12 mouse cellular contexts compared by ENCODE assay signal in genomic region chr9:55139958-55140357, GRCm38 (mm10). TPM values are rescaled to one million over a fixed set of nuclear protein-coding genes. Genes with fewer than 3 reads are reported as not detected.
DNase-seq lines count a peak whose midpoint lies in the region; ATAC-seq and TF ChIP-seq lines count a peak whose summit lies in the region.
"Had no signal": no experiment of that assay in that cellular context is flagged by ENCODE, and none has a peak within 500 bp of the region (broad histone marks: within the 10 kb centered on the region; RNA-seq: fewer than 3 reads in every experiment).

No protein-coding gene starts in this region.

- no peak overlapping the region for H3K4me3 ChIP-seq in heart, embryonic 10.5 days
- H3K4me3 ChIP-seq in liver, postnatal 0 days (ENCODE audit: low read depth, low read length): no peak overlapping the region
- H3K4me3 ChIP-seq in liver, embryonic 12.5 days: no peak overlapping the region
- H3K4me3 ChIP-seq: embryonic facial prominence, embryonic 15.5 days had no signal

- no peak overlapping the region for H3K4me2 ChIP-seq in liver, postnatal 0 days (ENCODE audit: low read depth, low read length)
- H3K4me2 ChIP-seq in liver, embryonic 12.5 days: no peak overlapping the region
- H3K4me2 ChIP-seq: embryonic facial prominence, embryonic 15.5 days; liver, embryonic 11.5 days had no signal

- peak; percentile 39; the same call in 1 of the 2 replicates for TF ChIP-seq CTCF in liver, postnatal 0 days (IDR thresholded peaks at IDR 0.05; ENCODE audit: low read depth)

- DNase-seq in heart, adult 8-10 months (ENCODE audit: low spot score): peak; percentile 27
- no peak for DNase-seq in heart, embryonic 10.5 days (ENCODE audit: low spot score)
- DNase-seq in liver, postnatal 0 days: no peak
- DNase-seq in heart, postnatal 10 days: peak; percentile 57 to 65
- peak; percentile 26 for DNase-seq in retina, postnatal 1 day
- no peak for DNase-seq in T-cell, adult 2 months (ENCODE audit: low spot score)
- no peak for DNase-seq in cerebellum, postnatal 4 days (ENCODE audit: low spot score in 2 of 2)
- DNase-seq: gastrocnemius, postnatal 25 days had no signal

- no peak for ATAC-seq in liver, postnatal 0 days
- ATAC-seq in liver, embryonic 12.5 days: no peak
- ATAC-seq: intestine, embryonic 16.5 days had no signal

- no peaks in the 10 kb centered on the region for H3K9me3 ChIP-seq in heart, embryonic 10.5 days
- H3K9me3 ChIP-seq in liver, postnatal 0 days (ENCODE audit: low read length): no peaks in the 10 kb centered on the region
- H3K9me3 ChIP-seq in liver, embryonic 12.5 days (replicated peaks): no peaks in the 10 kb centered on the region
- H3K9me3 ChIP-seq: embryonic facial prominence, embryonic 15.5 days had no signal

- no peak for TF ChIP-seq EP300 in liver, postnatal 0 days (IDR thresholded peaks at IDR 0.05; ENCODE audit: low read depth)

- H3K27me3 ChIP-seq in heart, embryonic 10.5 days (ENCODE audit: insufficient read depth, poor library complexity, severe bottlenecking): no peaks in the 10 kb centered on the region
- H3K27me3 ChIP-seq in liver, postnatal 0 days (ENCODE audit: insufficient read depth, low read length): no peaks in the 10 kb centered on the region
- H3K27me3 ChIP-seq in liver, embryonic 12.5 days (replicated peaks): no peaks in the 10 kb centered on the region
- H3K27me3 ChIP-seq: embryonic facial prominence, embryonic 15.5 days had no signal

- no peaks in the 10 kb centered on the region for H3K36me3 ChIP-seq in heart, embryonic 10.5 days
- H3K36me3 ChIP-seq in liver, postnatal 0 days (replicated peaks; ENCODE audit: insufficient read depth, low read length): no peaks in the 10 kb centered on the region
- no peaks in the 10 kb centered on the region for H3K36me3 ChIP-seq in liver, embryonic 12.5 days
- H3K36me3 ChIP-seq: embryonic facial prominence, embryonic 15.5 days had no signal

- peaks cover 16% of the 10 kb centered on the region for H3K4me1 ChIP-seq in heart, embryonic 10.5 days
- no peaks in the 10 kb centered on the region for H3K4me1 ChIP-seq in liver, postnatal 0 days (ENCODE audit: insufficient read depth)
- H3K4me1 ChIP-seq in liver, embryonic 12.5 days: peaks cover 7% of the 10 kb centered on the region; the same call in 1 of the 2 replicates
- H3K4me1 ChIP-seq: embryonic facial prominence, embryonic 15.5 days had no signal

- no peak overlapping the region for H3K9ac ChIP-seq in liver, postnatal 0 days (replicated peaks)
- H3K9ac ChIP-seq in liver, embryonic 12.5 days: no peak overlapping the region
- H3K9ac ChIP-seq: embryonic facial prominence, embryonic 15.5 days had no signal

- 76% methylated on average over 5 of the region's 5 CpGs for WGBS in heart, embryonic 10.5 days
- 69% methylated on average over 5 of the region's 5 CpGs for WGBS in liver, postnatal 0 days (ENCODE audit: insufficient replicate concordance)
- 70% methylated on average over 5 of the region's 5 CpGs for WGBS in liver, embryonic 12.5 days (ENCODE audit: insufficient replicate concordance)

- H3K27ac ChIP-seq in heart, embryonic 10.5 days: no peak overlapping the region
- no peak overlapping the region for H3K27ac ChIP-seq in liver, postnatal 0 days (ENCODE audit: low read depth)
- no peak overlapping the region for H3K27ac ChIP-seq in liver, embryonic 12.5 days
- H3K27ac ChIP-seq: embryonic facial prominence, embryonic 15.5 days had no signal

- intact Hi-C loops in heart, postnatal 10 days (cut with DNase I): loop anchor here (5.0 kb wide), 1 partner anchor 172 kb away; no protein-coding TSS in a partner anchor

RNA-seq across cellular contexts. Expression of gene Ube2q2, which starts 8.7 kb away (rescaled TPM):
- total RNA-seq in heart, adult 8-10 months (2022): 10 to 100 TPM; 27.6 to 29.7 (median 28.3) TPM
- polyA plus RNA-seq in heart, embryonic 10.5 days (2016; fragmentation: Nextera tagmentation; extraction: Ambion mirVana): 31.3 and 32.3 TPM in 2 replicates
- polyA plus RNA-seq in liver, postnatal 0 days (2015; fragmentation: Nextera tagmentation; extraction: Ambion mirVana): 7.7 and 8.3 TPM in 2 replicates
- polyA plus RNA-seq in liver, embryonic 12.5 days (2016; fragmentation: Nextera tagmentation; extraction: Ambion mirVana): 24.9 and 26.9 TPM in 2 replicates
- total RNA-seq in heart, postnatal 10 days (2021): 10 to 100 TPM; 29.5 to 30.9 TPM

Comparison
In these comparisons a context has a peak if more than half of its experiments do, and no peak if none do; other contexts are left out.
1. DNase-seq: peak in heart, adult 8-10 months (single experiment), heart, postnatal 10 days (2 of 2) and retina, postnatal 1 day (single experiment); none in heart, embryonic 10.5 days (single experiment), liver, postnatal 0 days (single experiment), T-cell, adult 2 months (single experiment) and cerebellum, postnatal 4 days (0 of 2).